Mouse (Mus musculus): ENCODE measurements around the gene Eva1a. TPM values are rescaled to one million over a fixed set of nuclear protein-coding genes. Genes with fewer than 3 reads are reported as not detected.

The Eva1a gene
- polyA plus RNA-seq, 1 experiment from 2014 or later = 2.7 TPM

DNA sequence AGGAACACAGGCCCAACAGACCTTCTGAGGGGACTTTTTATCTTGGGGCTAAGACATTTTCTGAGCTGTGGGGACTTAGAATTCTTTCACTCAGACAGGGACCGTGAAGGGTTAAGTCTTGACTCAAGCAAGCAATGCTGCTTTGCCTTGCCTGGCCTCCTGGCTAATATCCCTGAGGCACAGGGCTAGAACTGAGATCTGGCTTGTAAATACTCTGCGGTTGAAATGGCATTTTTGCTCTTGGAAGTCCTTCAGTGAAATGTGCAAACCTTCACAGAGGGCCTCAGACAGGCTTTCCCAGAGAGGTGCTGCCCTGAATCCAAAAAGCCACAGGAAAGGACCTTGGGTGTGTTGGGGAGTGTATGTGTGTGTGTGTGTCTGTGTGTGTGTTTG, 11.9 kb downstream of the Eva1a start:
- ATAC-seq (ENCODE audit: low FRiP score) = no peak
- no peak overlapping the region for H3K4me2 ChIP-seq
- H3K36me3 ChIP-seq (ENCODE audit: control insufficient read depth, insufficient read depth, low read length) = no peaks in the 10 kb centered on the region
- no peak overlapping the region for H3K9ac ChIP-seq (ENCODE audit: low read length)
- no peak overlapping the region for H3K27ac ChIP-seq (ENCODE audit: low read depth, low read length)
- no peak for DNase-seq (ENCODE audit: low spot score, missing footprints)
- no peaks in the 10 kb centered on the region for H3K9me3 ChIP-seq (ENCODE audit: control insufficient read depth, low read length)
- H3K4me1 ChIP-seq (ENCODE audit: control insufficient read depth, insufficient read depth, low read length) = no peaks in the 10 kb centered on the region
- no peak overlapping the region for H3K4me3 ChIP-seq (ENCODE audit: low read depth, low read length)
- WGBS = 93% methylated on average over 2 of the region's 2 CpGs
- no peaks in the 10 kb centered on the region; the same call in none of the 2 replicates for H3K27me3 ChIP-seq (ENCODE audit: control insufficient read depth, insufficient read depth, low read length)

DNA sequence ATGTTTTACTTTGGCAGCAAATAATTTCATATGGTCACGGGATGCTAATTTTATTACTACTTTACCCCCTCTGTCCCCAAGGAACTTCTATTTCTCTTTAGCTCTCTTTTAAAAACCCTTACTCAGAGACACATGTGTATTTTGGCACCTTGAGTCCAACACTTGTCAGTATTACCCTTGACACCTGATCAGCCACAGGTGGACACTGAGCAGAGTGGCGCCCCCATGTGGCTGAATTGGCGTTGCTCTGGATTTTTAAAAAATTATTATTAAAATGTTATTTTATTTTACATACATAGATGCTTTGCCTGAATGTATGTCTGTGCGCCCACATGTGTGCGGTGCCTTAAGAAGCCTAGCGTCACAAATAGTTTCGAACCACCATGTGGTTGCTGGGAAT, 14.0 kb downstream of the Eva1a start:
- Histone ChIP-seq H3K36me3 (ENCODE audit: control insufficient read depth, insufficient read depth, low read length) (no peaks in the 10 kb centered on the region), H3K9ac (ENCODE audit: low read length) (no peak overlapping the region), H3K27me3 (ENCODE audit: control insufficient read depth, insufficient read depth, low read length) (no peaks in the 10 kb centered on the region), H3K4me2 (no peak overlapping the region), H3K9me3 (ENCODE audit: control insufficient read depth, low read length) (no peaks in the 10 kb centered on the region), H3K27ac (ENCODE audit: low read depth, low read length) (no peak overlapping the region), H3K4me3 (ENCODE audit: low read depth, low read length) (no peak overlapping the region), H3K4me1 (ENCODE audit: control insufficient read depth, insufficient read depth, low read length) (no peaks in the 10 kb centered on the region)
- ATAC-seq (ENCODE audit: low FRiP score) (no peak), DNase-seq (ENCODE audit: low spot score, missing footprints) (no peak)
- WGBS = 80% methylated on average over 7 of the region's 7 CpGs

DNA sequence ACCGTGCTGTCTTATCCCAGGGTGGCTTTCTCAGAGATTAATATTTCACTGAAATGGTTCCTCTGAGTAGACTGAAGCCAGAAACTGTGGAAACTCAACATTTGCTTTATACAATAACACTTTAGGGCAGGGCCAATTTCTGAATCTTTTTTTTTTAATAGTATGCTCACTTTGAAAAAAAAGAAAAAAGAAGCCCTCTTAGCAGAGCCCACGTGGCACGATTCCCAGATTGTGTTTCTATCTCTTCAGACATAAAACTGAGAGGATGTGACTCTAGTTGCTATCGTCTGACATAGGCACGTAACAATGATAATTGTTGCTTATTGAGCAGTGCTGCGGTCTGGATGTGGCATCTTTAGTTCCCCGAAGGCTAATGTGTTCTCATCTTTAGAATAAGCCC, 19.1 kb downstream of the Eva1a start:
- no peak overlapping the region for H3K27ac ChIP-seq (ENCODE audit: low read depth, low read length)
- no peak overlapping the region for H3K4me2 ChIP-seq
- H3K36me3 ChIP-seq (ENCODE audit: control insufficient read depth, insufficient read depth, low read length) = no peaks in the 10 kb centered on the region
- no peak for ATAC-seq (ENCODE audit: low FRiP score)
- H3K9ac ChIP-seq (ENCODE audit: low read length) = no peak overlapping the region
- H3K4me3 ChIP-seq (ENCODE audit: low read depth, low read length) = no peak overlapping the region
- H3K4me1 ChIP-seq (ENCODE audit: control insufficient read depth, insufficient read depth, low read length) = no peaks in the 10 kb centered on the region
- no peaks in the 10 kb centered on the region for H3K27me3 ChIP-seq (ENCODE audit: control insufficient read depth, insufficient read depth, low read length)
- no peaks in the 10 kb centered on the region for H3K9me3 ChIP-seq (ENCODE audit: control insufficient read depth, low read length)
- no peak for DNase-seq (ENCODE audit: low spot score, missing footprints)
- 93% methylated on average over 7 of the region's 7 CpGs for WGBS

DNA sequence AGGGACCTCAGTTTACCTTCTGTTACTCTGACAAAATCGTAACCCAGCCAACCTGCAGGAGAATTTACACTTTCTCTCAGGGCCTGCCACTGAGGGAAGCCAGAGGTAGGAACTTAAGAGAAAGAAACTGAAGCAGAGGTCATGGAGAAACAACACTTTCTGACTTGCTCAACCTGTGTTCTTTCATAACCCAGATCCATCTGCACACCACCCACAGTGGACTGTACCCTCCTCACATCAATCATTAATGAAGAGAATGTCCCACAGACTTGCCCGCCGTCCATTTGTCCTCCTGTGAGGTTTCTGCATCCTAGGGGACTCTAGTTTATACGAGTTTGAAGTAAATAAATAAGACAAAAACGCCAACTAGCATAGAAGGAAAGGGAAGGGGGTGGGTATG, 24.4 kb downstream of the Eva1a start:
- DNase-seq (ENCODE audit: low spot score, missing footprints) = no peak
- Histone ChIP-seq H3K9me3 (ENCODE audit: control insufficient read depth, low read length) (no peaks in the 10 kb centered on the region), H3K27ac (ENCODE audit: low read depth, low read length) (no peak overlapping the region), H3K27me3 (ENCODE audit: control insufficient read depth, insufficient read depth, low read length) (no peaks in the 10 kb centered on the region), H3K9ac (ENCODE audit: low read length) (no peak overlapping the region), H3K36me3 (ENCODE audit: control insufficient read depth, insufficient read depth, low read length) (no peaks in the 10 kb centered on the region), H3K4me3 (ENCODE audit: low read depth, low read length) (no peak overlapping the region), H3K4me2 (no peak overlapping the region), H3K4me1 (ENCODE audit: control insufficient read depth, insufficient read depth, low read length) (no peaks in the 10 kb centered on the region)
- ATAC-seq (ENCODE audit: low FRiP score) = no peak
- WGBS = 85% methylated on average over 5 of the region's 5 CpGs

DNA sequence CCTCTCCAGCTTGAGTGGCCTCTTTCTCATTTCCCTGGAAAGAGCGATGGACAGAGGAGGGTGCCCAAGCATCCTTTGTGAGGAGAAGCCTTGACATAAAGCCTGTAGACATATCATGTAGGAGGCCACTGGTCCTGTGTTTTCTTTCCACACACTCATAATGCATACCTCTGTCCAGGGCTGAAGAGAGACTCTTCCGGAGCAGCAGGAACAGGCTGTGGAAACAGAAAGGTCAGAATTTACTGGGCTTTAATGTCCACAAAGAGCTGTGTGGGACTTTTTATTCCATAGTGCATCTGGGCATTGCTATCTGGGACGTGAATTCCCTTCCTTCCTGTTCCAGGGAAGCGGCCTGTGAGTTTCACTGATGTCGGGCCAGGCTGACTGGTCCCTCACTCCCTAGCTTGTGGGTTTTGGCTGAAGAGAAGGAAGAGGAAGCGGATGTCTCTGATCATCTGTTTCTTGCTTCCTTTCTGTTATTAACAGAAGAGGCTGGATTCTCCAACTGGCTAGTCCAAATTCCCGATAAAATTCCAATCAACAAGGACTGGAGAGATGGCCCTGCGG, 25.8 kb downstream of the Eva1a start:
- Histone ChIP-seq H3K4me3 (ENCODE audit: low read depth, low read length) (no peak overlapping the region), H3K27ac (ENCODE audit: low read depth, low read length) (no peak overlapping the region), H3K9me3 (ENCODE audit: control insufficient read depth, low read length) (no peaks in the 10 kb centered on the region), H3K36me3 (ENCODE audit: control insufficient read depth, insufficient read depth, low read length) (no peaks in the 10 kb centered on the region), H3K9ac (ENCODE audit: low read length) (no peak overlapping the region), H3K4me2 (no peak overlapping the region), H3K4me1 (ENCODE audit: control insufficient read depth, insufficient read depth, low read length) (no peaks in the 10 kb centered on the region), H3K27me3 (ENCODE audit: control insufficient read depth, insufficient read depth, low read length) (no peaks in the 10 kb centered on the region)
- WGBS = 93% methylated on average over 8 of the region's 8 CpGs
- DNase-seq (ENCODE audit: low spot score, missing footprints) (no peak), ATAC-seq (ENCODE audit: low FRiP score) (no peak)

DNA sequence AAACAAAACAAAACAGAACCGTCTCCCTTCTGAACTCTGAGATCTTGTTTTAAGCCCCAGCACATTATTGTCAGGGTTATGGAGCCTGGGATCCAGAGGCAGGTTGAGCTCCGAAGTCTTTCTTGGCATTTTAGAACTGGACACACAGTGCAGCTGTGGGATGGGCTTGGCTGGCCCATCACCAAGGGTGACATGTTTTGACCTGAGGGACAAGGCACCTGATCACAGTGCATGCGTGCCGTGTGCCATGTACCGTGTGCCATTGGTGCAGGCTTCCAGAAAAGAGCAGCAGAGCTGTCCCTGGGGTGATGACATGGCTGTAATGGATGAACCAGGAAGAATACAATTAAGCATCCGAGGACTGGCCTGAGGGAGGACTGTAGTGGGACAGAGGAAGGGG, 29.6 kb downstream of the Eva1a start:
- Histone ChIP-seq H3K4me1 (ENCODE audit: control insufficient read depth, insufficient read depth, low read length) (no peaks in the 10 kb centered on the region), H3K36me3 (ENCODE audit: control insufficient read depth, insufficient read depth, low read length) (no peaks in the 10 kb centered on the region), H3K9ac (ENCODE audit: low read length) (no peak overlapping the region), H3K4me2 (no peak overlapping the region), H3K9me3 (ENCODE audit: control insufficient read depth, low read length) (no peaks in the 10 kb centered on the region), H3K27ac (ENCODE audit: low read depth, low read length) (no peak overlapping the region), H3K27me3 (ENCODE audit: control insufficient read depth, insufficient read depth, low read length) (no peaks in the 10 kb centered on the region), H3K4me3 (ENCODE audit: low read depth, low read length) (no peak overlapping the region)
- DNase-seq (ENCODE audit: low spot score, missing footprints) = no peak
- WGBS = 92% methylated on average over 6 of the region's 6 CpGs
- ATAC-seq (ENCODE audit: low FRiP score) = no peak

DNA sequence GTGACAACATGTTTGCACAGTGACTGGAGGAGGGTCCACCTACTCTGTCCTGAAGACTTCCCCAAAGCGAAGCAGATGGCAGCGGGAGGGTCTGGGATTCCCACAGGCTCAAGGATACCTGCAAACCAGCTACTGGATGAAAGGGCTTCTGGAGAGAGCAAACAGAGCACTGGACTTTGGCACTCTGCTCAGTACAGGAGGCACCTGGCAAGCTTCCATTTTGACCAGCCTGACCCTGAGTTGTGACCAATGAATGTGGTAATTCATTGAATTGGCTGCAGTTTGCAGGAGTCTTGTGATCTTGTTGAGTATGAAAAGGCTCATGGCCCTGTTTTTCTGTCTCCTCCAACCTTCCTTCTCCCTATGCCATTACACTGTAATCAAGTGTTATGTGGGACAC, 32.2 kb downstream of the Eva1a start:
- Histone ChIP-seq H3K4me1 (ENCODE audit: control insufficient read depth, insufficient read depth, low read length) (no peaks in the 10 kb centered on the region), H3K27ac (ENCODE audit: low read depth, low read length) (no peak overlapping the region), H3K9me3 (ENCODE audit: control insufficient read depth, low read length) (no peaks in the 10 kb centered on the region), H3K9ac (ENCODE audit: low read length) (no peak overlapping the region), H3K27me3 (ENCODE audit: control insufficient read depth, insufficient read depth, low read length) (no peaks in the 10 kb centered on the region), H3K4me3 (ENCODE audit: low read depth, low read length) (no peak overlapping the region), H3K36me3 (ENCODE audit: control insufficient read depth, insufficient read depth, low read length) (no peaks in the 10 kb centered on the region), H3K4me2 (no peak overlapping the region)
- 92% methylated on average over 2 of the region's 2 CpGs for WGBS
- no peak for DNase-seq (ENCODE audit: low spot score, missing footprints)
- ATAC-seq (ENCODE audit: low FRiP score) = no peak

DNA sequence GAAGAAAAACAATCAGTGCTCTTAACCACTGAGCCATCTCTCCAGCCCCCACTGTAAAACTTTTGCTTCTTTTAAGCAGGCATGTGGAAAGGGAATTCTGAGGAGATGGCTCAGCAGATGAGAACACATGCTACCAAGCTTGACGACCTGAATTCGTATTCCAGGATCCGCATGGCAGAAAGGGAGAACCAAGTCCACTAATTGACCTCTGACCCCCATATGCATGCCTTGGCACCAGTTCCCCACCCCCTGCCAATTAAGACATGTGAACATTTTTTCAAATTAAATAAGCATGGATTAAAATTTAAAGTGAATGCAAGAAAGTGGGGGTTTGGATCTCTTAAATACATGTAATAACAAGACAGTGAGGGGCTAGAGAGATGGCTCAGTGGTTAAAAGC, 32.7 kb downstream of the Eva1a start:
- Histone ChIP-seq H3K36me3 (ENCODE audit: control insufficient read depth, insufficient read depth, low read length) (no peaks in the 10 kb centered on the region), H3K27ac (ENCODE audit: low read depth, low read length) (no peak overlapping the region), H3K4me1 (ENCODE audit: control insufficient read depth, insufficient read depth, low read length) (no peaks in the 10 kb centered on the region), H3K4me2 (no peak overlapping the region), H3K27me3 (ENCODE audit: control insufficient read depth, insufficient read depth, low read length) (no peaks in the 10 kb centered on the region), H3K9me3 (ENCODE audit: control insufficient read depth, low read length) (no peaks in the 10 kb centered on the region), H3K4me3 (ENCODE audit: low read depth, low read length) (no peak overlapping the region), H3K9ac (ENCODE audit: low read length) (no peak overlapping the region)
- ATAC-seq (ENCODE audit: low FRiP score) (no peak), DNase-seq (ENCODE audit: low spot score, missing footprints) (no peak)
- 84% methylated on average over 3 of the region's 3 CpGs for WGBS

DNA sequence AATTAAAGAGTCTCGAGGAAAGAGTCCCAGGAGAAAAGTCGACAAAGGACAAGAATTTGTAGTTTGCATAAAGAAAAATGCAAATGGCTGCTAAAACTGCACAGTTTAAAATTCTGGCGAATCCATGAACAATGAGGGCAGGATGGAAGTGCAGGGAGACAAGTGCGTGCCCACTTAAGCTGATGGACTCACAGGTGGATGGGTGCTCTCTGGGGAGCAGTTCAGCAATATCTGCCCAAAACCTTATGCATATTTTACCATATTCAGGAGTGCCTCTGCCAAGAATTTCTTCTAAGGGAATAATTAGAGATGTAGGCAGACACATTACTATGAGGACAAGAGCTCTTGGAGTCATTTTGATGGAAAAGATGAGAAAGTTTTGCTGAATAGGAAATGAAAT, 35.5 kb downstream of the Eva1a start:
- WGBS = 82% methylated on average over 4 of the region's 4 CpGs
- Histone ChIP-seq H3K27me3 (ENCODE audit: control insufficient read depth, insufficient read depth, low read length) (no peaks in the 10 kb centered on the region), H3K4me3 (ENCODE audit: low read depth, low read length) (no peak overlapping the region), H3K36me3 (ENCODE audit: control insufficient read depth, insufficient read depth, low read length) (no peaks in the 10 kb centered on the region), H3K27ac (ENCODE audit: low read depth, low read length) (no peak overlapping the region), H3K9me3 (ENCODE audit: control insufficient read depth, low read length) (no peaks in the 10 kb centered on the region), H3K4me2 (no peak overlapping the region), H3K9ac (ENCODE audit: low read length) (no peak overlapping the region), H3K4me1 (ENCODE audit: control insufficient read depth, insufficient read depth, low read length) (no peaks in the 10 kb centered on the region)
- ATAC-seq (ENCODE audit: low FRiP score) (no peak), DNase-seq (ENCODE audit: low spot score, missing footprints) (no peak)

DNA sequence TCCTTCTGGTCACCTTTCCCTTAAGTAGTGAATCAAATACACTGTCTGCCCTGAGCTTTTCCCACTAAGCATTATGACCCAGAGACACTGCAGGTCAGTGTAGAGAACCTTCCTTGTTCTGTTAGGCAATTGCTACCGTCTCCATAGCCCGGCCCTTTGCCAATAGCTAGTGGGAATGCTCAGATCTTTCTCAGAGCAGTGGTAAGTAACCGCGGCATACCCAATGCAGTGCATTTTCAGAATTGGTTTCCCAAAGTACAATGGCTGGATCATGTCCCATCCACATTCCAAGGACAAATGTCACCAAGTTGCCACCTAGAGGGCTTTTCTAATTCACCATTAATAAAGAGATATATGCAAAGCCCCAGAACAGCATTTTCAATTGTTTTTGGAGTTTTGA, 38.0 kb downstream of the Eva1a start:
- 92% methylated on average over 4 of the region's 4 CpGs for WGBS
- no peak for ATAC-seq (ENCODE audit: low FRiP score)
- Histone ChIP-seq H3K4me3 (ENCODE audit: low read depth, low read length) (no peak overlapping the region), H3K36me3 (ENCODE audit: control insufficient read depth, insufficient read depth, low read length) (no peaks in the 10 kb centered on the region), H3K4me1 (ENCODE audit: control insufficient read depth, insufficient read depth, low read length) (no peaks in the 10 kb centered on the region), H3K4me2 (no peak overlapping the region), H3K27ac (ENCODE audit: low read depth, low read length) (no peak overlapping the region), H3K27me3 (ENCODE audit: control insufficient read depth, insufficient read depth, low read length) (no peaks in the 10 kb centered on the region), H3K9me3 (ENCODE audit: control insufficient read depth, low read length) (no peaks in the 10 kb centered on the region; the same call in 1 of the 2 replicates), H3K9ac (ENCODE audit: low read length) (no peak overlapping the region)
- DNase-seq (ENCODE audit: low spot score, missing footprints) = no peak
